Comparison of ENCODE assay signal across 18 mouse cellular contexts in the genomic region with DNA sequence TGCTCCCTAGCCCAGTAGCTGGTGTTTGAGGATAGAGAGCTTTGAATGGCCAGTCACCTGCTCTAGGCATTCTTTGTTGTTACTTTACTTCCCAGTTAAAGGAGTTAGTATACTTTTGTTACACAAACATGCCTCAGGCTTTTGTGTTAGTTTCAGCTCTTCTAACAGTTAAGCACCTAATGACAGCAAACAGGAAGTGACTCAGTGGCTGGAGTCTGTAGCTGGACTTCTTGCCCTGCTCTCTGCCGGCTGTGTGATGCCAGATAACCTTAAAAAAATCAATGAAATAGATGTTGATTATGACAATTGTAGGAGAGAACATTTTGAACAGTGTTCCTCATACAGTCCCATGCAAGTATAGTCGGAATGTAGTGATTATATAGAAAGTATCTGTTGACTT.
"Had no signal": no experiment of that assay in that cellular context is flagged by ENCODE, and none has a peak within 500 bp of the region (broad histone marks: within the 10 kb centered on the region; RNA-seq: fewer than 3 reads in every experiment).

No protein-coding gene starts in this region.

- H3K27ac ChIP-seq: kidney, postnatal 0 days; left cerebral cortex, adult 2 months; liver, embryonic 13.5 days; macrophage; midbrain, embryonic 12.5 days; midbrain, embryonic 15.5 days; neural tube, embryonic 12.5 days; neural tube, embryonic 15.5 days; stomach, embryonic 15.5 days had no signal

- H3K4me3 ChIP-seq: left cerebral cortex, adult 2 months; liver, embryonic 13.5 days; midbrain, embryonic 12.5 days; midbrain, embryonic 15.5 days; neural tube, embryonic 12.5 days; neural tube, embryonic 15.5 days; stomach, embryonic 15.5 days had no signal

- ATAC-seq: midbrain, embryonic 15.5 days had no signal

- DNase-seq: kidney, postnatal 4 days; layer of hippocampus, adult 9-11 months; layer of hippocampus, postnatal 36 days; liver, embryonic 13.5 days; lung, adult 2 months; lung, postnatal 14 days; right cerebral cortex, adult 18-20 months; right cerebral cortex, postnatal 14 days; spleen, adult 18-20 months; thymus, postnatal 25 days had no signal

- H3K36me3 ChIP-seq: liver, embryonic 13.5 days; midbrain, embryonic 12.5 days; midbrain, embryonic 15.5 days; neural tube, embryonic 12.5 days; neural tube, embryonic 15.5 days; stomach, embryonic 15.5 days had no signal

- H3K9me3 ChIP-seq: liver, embryonic 13.5 days; midbrain, embryonic 12.5 days; midbrain, embryonic 15.5 days; neural tube, embryonic 12.5 days; neural tube, embryonic 15.5 days; stomach, embryonic 15.5 days had no signal

- H3K4me1 ChIP-seq: liver, embryonic 13.5 days; midbrain, embryonic 12.5 days; midbrain, embryonic 15.5 days; neural tube, embryonic 12.5 days; neural tube, embryonic 15.5 days; stomach, embryonic 15.5 days had no signal

- H3K9ac ChIP-seq: liver, embryonic 13.5 days; midbrain, embryonic 12.5 days; midbrain, embryonic 15.5 days; neural tube, embryonic 12.5 days; neural tube, embryonic 15.5 days; stomach, embryonic 15.5 days had no signal

- H3K27me3 ChIP-seq: liver, embryonic 13.5 days; midbrain, embryonic 15.5 days; neural tube, embryonic 12.5 days; stomach, embryonic 15.5 days had no signal
